ENCODE assay signal across 11 mouse cellular contexts in the genomic region with DNA sequence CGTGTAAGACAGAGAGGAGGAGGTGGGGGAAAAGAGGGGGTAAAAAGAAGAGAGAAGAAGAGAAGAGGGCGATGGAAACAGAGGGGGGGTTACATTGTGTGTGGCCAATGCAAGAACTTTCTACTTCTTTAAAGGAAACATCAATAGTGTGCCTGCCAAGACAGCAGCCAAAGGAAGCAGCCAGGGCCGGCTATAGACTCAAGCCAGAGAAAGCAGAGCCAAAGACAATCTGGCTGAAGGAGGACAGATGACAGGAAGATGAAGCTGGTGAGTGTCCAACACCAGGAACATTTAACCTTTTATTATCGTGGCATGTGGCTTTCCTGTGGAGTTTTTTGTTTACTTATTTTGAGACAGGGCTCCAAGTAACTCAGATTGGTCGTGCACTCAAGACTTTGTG.
DNase-seq lines count a peak whose midpoint lies in the region; ATAC-seq lines count a peak whose summit lies in the region.
"Had no signal": no experiment of that assay in that cellular context is flagged by ENCODE, and none has a peak within 500 bp of the region (broad histone marks: within the 10 kb centered on the region; RNA-seq: fewer than 3 reads in every experiment).

No protein-coding gene starts in this region.

- H3K9ac ChIP-seq in hindbrain, embryonic 15.5 days, result no peak overlapping the region
- H3K9ac ChIP-seq in hindbrain, embryonic 11.5 days (ENCODE audit: low read depth, low read length), result no peak overlapping the region
- H3K9ac ChIP-seq: intestine, embryonic 15.5 days had no signal

- H3K27me3 ChIP-seq in hindbrain, embryonic 15.5 days, result no peaks in the 10 kb centered on the region
- no peaks in the 10 kb centered on the region for H3K27me3 ChIP-seq in hindbrain, embryonic 11.5 days (ENCODE audit: control insufficient read depth, insufficient read depth, low read length)
- H3K27me3 ChIP-seq: intestine, embryonic 15.5 days had no signal

- H3K9me3 ChIP-seq in hindbrain, embryonic 15.5 days, result no peaks in the 10 kb centered on the region
- no peaks in the 10 kb centered on the region for H3K9me3 ChIP-seq in hindbrain, embryonic 11.5 days (ENCODE audit: control insufficient read depth, low read length)
- H3K9me3 ChIP-seq: forebrain, embryonic 10.5 days; intestine, embryonic 15.5 days; midbrain, embryonic 10.5 days had no signal

- no peak overlapping the region for H3K4me2 ChIP-seq in hindbrain, embryonic 15.5 days
- no peak overlapping the region for H3K4me2 ChIP-seq in hindbrain, embryonic 11.5 days (replicated peaks; ENCODE audit: low read depth, low read length)
- H3K4me2 ChIP-seq: intestine, embryonic 15.5 days had no signal

- WGBS in hindbrain, embryonic 15.5 days, result 48% methylated on average over 5 of the region's 5 CpGs
- WGBS in hindbrain, embryonic 11.5 days, result 66% methylated on average over 5 of the region's 5 CpGs

- no peak overlapping the region for H3K4me3 ChIP-seq in hindbrain, embryonic 15.5 days
- H3K4me3 ChIP-seq in hindbrain, embryonic 11.5 days (ENCODE audit: low read depth, low read length), result no peak overlapping the region
- H3K4me3 ChIP-seq: forebrain, embryonic 10.5 days; intestine, embryonic 15.5 days; midbrain, embryonic 10.5 days had no signal

- H3K36me3 ChIP-seq in hindbrain, embryonic 15.5 days, result no peaks in the 10 kb centered on the region
- H3K36me3 ChIP-seq in hindbrain, embryonic 11.5 days (ENCODE audit: control insufficient read depth, insufficient read depth, low read length), result no peaks in the 10 kb centered on the region
- H3K36me3 ChIP-seq: forebrain, embryonic 10.5 days; intestine, embryonic 15.5 days; midbrain, embryonic 10.5 days had no signal

- DNase-seq in hindbrain, embryonic 11.5 days (ENCODE audit: low spot score), result no peak
- DNase-seq in NIH3T3 (ENCODE audit: low read depth), result peak; percentile 50
- peak; percentile 50 to 59 for DNase-seq in cerebellum, postnatal 14 days
- DNase-seq in kidney, postnatal 10 days, result peak; percentile 68
- no peak for DNase-seq in retina, postnatal 1 day
- DNase-seq in frontal cortex, adult 2 months (ENCODE audit: extremely low spot score in 1 of 2, low spot score in 1 of 2), result no peak

- no peak overlapping the region for H3K27ac ChIP-seq in hindbrain, embryonic 15.5 days (replicated peaks)
- no peak overlapping the region for H3K27ac ChIP-seq in hindbrain, embryonic 11.5 days (ENCODE audit: low read depth, low read length)
- H3K27ac ChIP-seq: forebrain, embryonic 10.5 days; intestine, embryonic 15.5 days; midbrain, embryonic 10.5 days had no signal

- H3K4me1 ChIP-seq in hindbrain, embryonic 15.5 days (replicated peaks), result no peaks in the 10 kb centered on the region
- H3K4me1 ChIP-seq in hindbrain, embryonic 11.5 days (replicated peaks; ENCODE audit: control insufficient read depth, insufficient read depth, low read length), result no peaks in the 10 kb centered on the region
- H3K4me1 ChIP-seq: forebrain, embryonic 10.5 days; intestine, embryonic 15.5 days; midbrain, embryonic 10.5 days had no signal

- 0 out of 2 replicates have a peak, but pooled peaks have one; percentile 15 for ATAC-seq in hindbrain, embryonic 15.5 days (ENCODE audit: low FRiP score, low read depth)
- no peak for ATAC-seq in hindbrain, embryonic 11.5 days (ENCODE audit: low FRiP score)
- ATAC-seq in activated CD4-positive, CD25-positive, alpha-beta regulatory T cell, adult 4 months, result no peak
- ATAC-seq: intestine, embryonic 15.5 days had no signal

Comparison
In these comparisons a context has a peak if more than half of its experiments do, and no peak if none do; other contexts are left out.
1. DNase-seq: peak in NIH3T3 (single experiment), cerebellum, postnatal 14 days (2 of 2) and kidney, postnatal 10 days (single experiment); none in hindbrain, embryonic 11.5 days (single experiment), retina, postnatal 1 day (single experiment) and frontal cortex, adult 2 months (0 of 2).